Mouse (Mus musculus): ENCODE measurements around the gene Reep1. TPM values are rescaled to one million over a fixed set of nuclear protein-coding genes. Genes with fewer than 3 reads are reported as not detected.

Reep1 gene
- polyA plus RNA-seq, 1 experiment from 2014 or later = 15.0 TPM

DNA sequence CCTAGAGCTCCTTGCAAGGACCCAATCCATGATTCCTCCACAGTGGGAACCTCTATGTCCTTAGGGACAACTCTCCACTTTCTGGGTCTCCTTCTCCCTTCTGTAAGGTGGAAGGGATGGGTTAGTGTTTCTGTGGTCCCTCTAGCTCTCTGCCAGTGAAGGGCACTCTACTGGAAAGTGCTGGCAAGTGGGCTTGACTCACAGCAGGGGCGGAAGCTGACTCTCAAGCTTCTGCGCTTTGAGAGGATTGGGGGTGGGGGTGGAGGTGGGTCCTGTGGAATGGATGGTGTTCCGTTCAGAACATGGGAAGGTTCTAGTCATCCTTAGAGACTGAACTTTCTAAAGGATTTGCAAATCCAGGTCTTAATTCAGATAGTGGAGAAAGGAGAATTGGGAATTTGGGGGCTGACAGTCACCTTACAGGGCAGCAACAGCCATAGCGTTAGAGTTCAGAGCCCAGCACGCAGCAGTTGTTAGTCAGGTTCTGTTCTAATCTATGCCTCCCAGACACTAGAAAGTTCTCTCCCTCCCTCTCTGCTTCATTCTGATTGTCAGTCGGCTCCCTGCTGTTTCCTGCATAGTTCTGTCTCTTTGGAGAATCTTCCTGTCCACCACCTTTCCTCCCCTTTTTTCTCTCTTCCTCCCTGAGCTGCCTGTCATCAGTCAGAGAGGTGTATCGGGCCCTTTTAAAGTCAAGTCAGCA, 93.8 kb downstream of the Reep1 start:
- 58% methylated on average over 7 of the region's 7 CpGs for WGBS
- Histone ChIP-seq H3K4me3 (replicated peaks) (no peak overlapping the region), H3K4me1 (peaks cover 3% of the 10 kb centered on the region), H3K36me3 (no peaks in the 10 kb centered on the region), H3K9ac (no peak overlapping the region), H3K27ac (no peak overlapping the region), H3K4me2 (no peak overlapping the region), H3K9me3 (replicated peaks) (no peaks in the 10 kb centered on the region), H3K27me3 (no peaks in the 10 kb centered on the region)
- ATAC-seq (replicated peaks; ENCODE audit: low FRiP score) = no peak

GRCm38 (mm10) chr6:71801714-71802094, 94.3 kb downstream of the Reep1 start:
- H3K4me3 ChIP-seq (replicated peaks) = no peak overlapping the region
- H3K27me3 ChIP-seq = no peaks in the 10 kb centered on the region
- no peak for ATAC-seq (replicated peaks; ENCODE audit: low FRiP score)
- no peak overlapping the region for H3K9ac ChIP-seq
- 69% methylated on average over 10 of the region's 10 CpGs for WGBS
- no peak overlapping the region for H3K4me2 ChIP-seq
- no peak overlapping the region for H3K27ac ChIP-seq
- no peaks in the 10 kb centered on the region for H3K9me3 ChIP-seq (replicated peaks)
- H3K4me1 ChIP-seq = peaks cover 3% of the 10 kb centered on the region
- H3K36me3 ChIP-seq = no peaks in the 10 kb centered on the region

DNA sequence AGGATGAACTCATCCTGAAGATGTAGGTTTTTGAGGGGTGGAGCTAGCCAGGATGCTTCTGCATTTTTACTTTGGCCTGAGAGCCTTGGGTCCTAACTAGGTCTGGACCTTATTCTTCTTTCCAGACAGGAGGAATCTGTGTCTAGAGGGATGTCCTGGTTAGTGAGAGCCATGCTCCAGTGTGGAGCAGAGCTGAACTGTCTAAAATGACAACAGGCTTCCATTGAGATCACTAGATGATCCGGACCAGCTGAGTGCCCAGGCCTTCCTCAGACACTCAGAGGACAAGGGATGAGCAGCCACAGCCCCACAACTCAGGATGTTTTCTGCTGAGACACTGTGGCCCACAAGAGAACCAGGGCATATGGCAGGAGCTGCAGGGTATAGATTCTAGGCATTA, 96.2 kb downstream of the Reep1 start:
- ATAC-seq (replicated peaks; ENCODE audit: low FRiP score) = no peak; the same call in 1 of the 2 replicates
- H3K4me3 ChIP-seq (replicated peaks) = no peak overlapping the region
- H3K9me3 ChIP-seq (replicated peaks) = no peaks in the 10 kb centered on the region
- WGBS = 91% methylated on average over 1 of the region's 1 CpGs
- H3K4me2 ChIP-seq = no peak overlapping the region
- H3K27me3 ChIP-seq = no peaks in the 10 kb centered on the region
- H3K9ac ChIP-seq = no peak overlapping the region
- H3K36me3 ChIP-seq = no peaks in the 10 kb centered on the region
- no peak overlapping the region for H3K27ac ChIP-seq
- peaks cover 3% of the 10 kb centered on the region for H3K4me1 ChIP-seq

DNA sequence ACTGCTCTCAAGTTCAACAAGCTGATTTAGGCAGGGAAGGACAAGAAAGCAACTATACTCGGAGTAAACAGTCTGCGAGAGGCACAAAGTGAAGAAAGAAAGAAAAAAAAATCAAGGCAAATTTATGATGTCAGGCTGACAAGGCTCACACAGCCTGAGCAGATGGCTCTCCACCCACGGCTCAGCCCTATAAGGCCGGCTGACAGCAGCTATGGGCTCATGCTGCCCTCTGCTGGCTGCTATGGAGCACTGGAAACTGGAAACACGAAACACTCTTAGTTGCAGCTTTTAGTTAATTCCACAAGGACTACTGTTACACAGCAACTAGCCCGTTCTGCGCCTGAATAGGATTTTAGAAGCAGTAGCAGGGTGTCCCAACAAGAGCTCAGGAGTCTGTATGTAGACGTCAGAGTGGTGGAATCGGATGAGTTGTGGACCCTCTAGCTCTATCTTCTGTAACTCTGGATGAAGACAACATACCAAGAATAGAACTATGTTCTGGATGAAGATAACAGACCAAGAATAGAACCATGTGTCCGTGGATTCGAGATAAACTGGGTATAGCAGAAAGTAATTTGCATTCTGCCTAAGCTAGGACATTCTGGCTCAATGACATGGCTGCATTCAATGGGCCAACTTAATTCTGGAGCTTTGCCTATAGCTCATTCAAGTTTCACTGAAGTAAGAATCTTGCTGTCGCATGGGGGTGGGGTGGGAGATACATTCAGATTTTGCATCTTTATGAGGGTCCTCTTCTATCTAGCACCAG, 96.9 kb downstream of the Reep1 start:
- H3K9ac ChIP-seq = no peak overlapping the region
- peaks cover 3% of the 10 kb centered on the region for H3K4me1 ChIP-seq
- no peak overlapping the region for H3K27ac ChIP-seq
- no peaks in the 10 kb centered on the region for H3K27me3 ChIP-seq
- no peaks in the 10 kb centered on the region for H3K9me3 ChIP-seq (replicated peaks)
- no peak overlapping the region for H3K4me3 ChIP-seq (replicated peaks)
- no peaks in the 10 kb centered on the region for H3K36me3 ChIP-seq
- peak; percentile 90 for ATAC-seq (replicated peaks; ENCODE audit: low FRiP score)
- H3K4me2 ChIP-seq = no peak overlapping the region
- WGBS = 27% methylated on average over 12 of the region's 12 CpGs

- Histone ChIP-seq H3K36me3 (peaks cover 16% of the 10 kb centered on the region), H3K27me3 (no peaks in the 10 kb centered on the region), H3K9ac (no peak overlapping the region), H3K27ac (no peak overlapping the region), H3K4me1 (peaks cover 3% of the 10 kb centered on the region), H3K4me3 (replicated peaks) (no peak overlapping the region), H3K9me3 (replicated peaks) (no peaks in the 10 kb centered on the region), H3K4me2 (no peak overlapping the region)
- ATAC-seq (replicated peaks; ENCODE audit: low FRiP score) = no peak
- 42% methylated on average over 1 of the region's 1 CpGs for WGBS
Measured at GRCm38 (mm10) chr6:71806713-71807112, 99.4 kb downstream of the Reep1 start.

GRCm38 (mm10) chr6:71809890-71810289, 102.5 kb downstream of the Reep1 start:
- 74% methylated on average over 9 of the region's 9 CpGs for WGBS
- H3K4me3 ChIP-seq (replicated peaks) = no peak overlapping the region

GRCm38 (mm10) chr6:71812820-71813219, 105.5 kb downstream of the Reep1 start:
- no peaks in the 10 kb centered on the region for H3K9me3 ChIP-seq (replicated peaks)
- WGBS = 72% methylated on average over 2 of the region's 2 CpGs
- H3K4me1 ChIP-seq = no peaks in the 10 kb centered on the region
- no peak for ATAC-seq (replicated peaks; ENCODE audit: low FRiP score)
- no peak overlapping the region for H3K4me3 ChIP-seq (replicated peaks)
- peaks cover 74% of the 10 kb centered on the region for H3K36me3 ChIP-seq
- H3K27ac ChIP-seq = no peak overlapping the region
- no peak overlapping the region for H3K4me2 ChIP-seq
- no peaks in the 10 kb centered on the region for H3K27me3 ChIP-seq
- no peak overlapping the region for H3K9ac ChIP-seq

More at GRCm38 (mm10) chr6:71809890-71810289, 102.5 kb downstream of the Reep1 start:
- no peak overlapping the region for H3K27ac ChIP-seq
- H3K9ac ChIP-seq = no peak overlapping the region
- H3K4me1 ChIP-seq = no peaks in the 10 kb centered on the region
- H3K27me3 ChIP-seq = no peaks in the 10 kb centered on the region
- no peaks in the 10 kb centered on the region for H3K9me3 ChIP-seq (replicated peaks)
- no peak for ATAC-seq (replicated peaks; ENCODE audit: low FRiP score)
- no peak overlapping the region for H3K4me2 ChIP-seq
- peaks cover 44% of the 10 kb centered on the region for H3K36me3 ChIP-seq

DNA sequence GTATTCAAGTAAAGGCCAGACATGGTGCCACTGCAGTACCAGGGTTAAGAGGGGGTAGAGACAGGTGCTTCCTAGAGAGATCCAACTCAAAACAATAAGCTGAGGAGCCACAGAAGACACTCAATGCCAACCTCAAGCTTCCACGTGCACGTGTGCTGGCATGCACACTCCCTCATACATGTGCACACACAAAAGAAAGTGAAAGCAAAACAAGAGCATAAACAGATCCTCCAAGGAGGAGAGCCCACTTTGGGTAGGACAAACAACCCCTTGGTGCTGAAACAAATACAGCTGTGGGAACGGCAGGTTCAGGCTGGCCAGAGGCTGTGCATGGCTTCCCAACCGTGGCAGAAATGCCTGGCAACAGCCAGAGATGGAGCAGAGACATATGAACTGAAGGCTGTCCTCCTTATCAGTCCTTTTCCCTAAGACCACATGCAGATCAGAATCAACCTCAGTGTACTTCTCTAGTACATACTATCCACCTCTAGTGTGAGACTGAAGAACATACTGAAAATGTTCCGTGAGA, 112.5 kb downstream of the Reep1 start:
- ATAC-seq (replicated peaks; ENCODE audit: low FRiP score) = peak; percentile 60; the same call in 1 of the 2 replicates
- Histone ChIP-seq H3K4me3 (replicated peaks) (no peak overlapping the region), H3K27ac (0 out of 2 replicates have a peak overlapping the region, but pooled peaks have one; percentile 28), H3K36me3 (peaks cover 42% of the 10 kb centered on the region), H3K27me3 (no peaks in the 10 kb centered on the region), H3K9me3 (replicated peaks) (no peaks in the 10 kb centered on the region), H3K4me2 (no peak overlapping the region), H3K4me1 (peaks cover 22% of the 10 kb centered on the region), H3K9ac (0 out of 2 replicates have a peak overlapping the region, but pooled peaks have one; percentile 21)
- WGBS = 64% methylated on average over 5 of the region's 5 CpGs

DNA sequence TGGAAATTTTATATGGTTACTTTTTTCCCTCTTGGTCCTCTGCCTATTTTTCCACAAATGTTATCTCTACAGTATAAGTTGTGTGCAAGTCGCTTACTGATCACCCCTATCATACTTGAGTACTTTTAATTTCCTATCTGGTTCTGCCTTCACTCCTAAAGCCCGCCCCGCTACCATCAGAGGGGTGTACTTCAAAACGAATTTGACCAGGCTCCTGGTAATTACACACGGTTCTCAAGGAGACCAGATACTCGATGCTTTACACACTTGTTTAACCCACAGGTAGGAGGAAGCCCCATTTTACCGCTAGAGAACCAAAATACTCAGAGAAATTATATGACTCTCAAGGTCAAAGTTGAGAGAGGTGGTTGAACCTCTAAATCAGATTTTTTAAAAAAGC, 115.7 kb downstream of the Reep1 start:
- H3K4me1 ChIP-seq = peaks cover 22% of the 10 kb centered on the region
- no peaks in the 10 kb centered on the region for H3K9me3 ChIP-seq (replicated peaks)
- 2% methylated on average over 7 of the region's 7 CpGs for WGBS
- peaks cover 10% of the 10 kb centered on the region for H3K36me3 ChIP-seq
- peak overlapping the region; percentile 85 for H3K4me3 ChIP-seq (replicated peaks)
- H3K27me3 ChIP-seq = 0 out of 2 replicates have a peak, but pooled peaks cover 3% of the 10 kb centered on the region
- peak; percentile 13; the same call in 1 of the 2 replicates for ATAC-seq (replicated peaks; ENCODE audit: low FRiP score)
- peak overlapping the region; percentile 67 for H3K4me2 ChIP-seq
- peak overlapping the region; percentile 74; the same call in 1 of the 2 replicates for H3K27ac ChIP-seq
- H3K9ac ChIP-seq = peak overlapping the region; percentile 70

DNA sequence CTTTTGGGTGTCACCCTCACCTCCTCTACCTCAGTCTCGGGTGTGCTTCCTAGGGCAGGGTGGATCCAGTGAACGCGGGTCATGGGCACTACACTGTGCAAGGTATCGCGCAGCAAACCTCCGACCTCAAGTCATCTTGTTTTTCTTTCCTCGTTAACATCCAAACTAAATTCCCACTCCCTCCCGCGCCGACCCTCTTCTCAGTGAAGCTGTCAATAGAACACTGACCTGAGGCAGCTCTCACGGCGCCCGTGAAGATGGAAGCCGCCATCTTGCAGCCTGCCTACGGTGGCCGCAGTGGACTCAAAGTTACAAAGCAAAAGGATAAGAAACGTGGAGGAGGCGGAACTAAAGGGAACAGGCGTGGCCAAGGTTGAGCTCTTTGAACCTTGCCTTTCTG, 116.1 kb downstream of the Reep1 start:
- Histone ChIP-seq H3K4me1 (peaks cover 22% of the 10 kb centered on the region), H3K27ac (peak overlapping the region; percentile 74), H3K4me2 (peak overlapping the region; percentile 67), H3K27me3 (0 out of 2 replicates have a peak, but pooled peaks cover 3% of the 10 kb centered on the region), H3K9me3 (replicated peaks) (no peaks in the 10 kb centered on the region), H3K36me3 (peaks cover 6% of the 10 kb centered on the region), H3K4me3 (replicated peaks) (peak overlapping the region; percentile 85), H3K9ac (peak overlapping the region; percentile 70)
- peak; percentile 92 for ATAC-seq (replicated peaks; ENCODE audit: low FRiP score)
- under 1% methylated on average over 19 of the region's 19 CpGs for WGBS

GRCm38 (mm10) chr6:71823961-71824360, 116.6 kb downstream of the Reep1 start:
- H3K4me1 ChIP-seq = peaks cover 22% of the 10 kb centered on the region
- H3K27me3 ChIP-seq = 0 out of 2 replicates have a peak, but pooled peaks cover 3% of the 10 kb centered on the region
- peak; percentile 12; the same call in 1 of the 2 replicates for ATAC-seq (replicated peaks; ENCODE audit: low FRiP score)
- H3K9ac ChIP-seq = no peak overlapping the region
- peak overlapping the region; percentile 67 for H3K4me2 ChIP-seq
- 0 out of 2 replicates have a peak overlapping the region, but pooled peaks have one; percentile 74 for H3K27ac ChIP-seq
- WGBS = 34% methylated on average over 3 of the region's 3 CpGs
- peak overlapping the region; percentile 85 for H3K4me3 ChIP-seq (replicated peaks)
- 0 out of 2 replicates have a peak, but pooled peaks cover under 1% of the 10 kb centered on the region for H3K36me3 ChIP-seq
- H3K9me3 ChIP-seq (replicated peaks) = no peaks in the 10 kb centered on the region

DNA sequence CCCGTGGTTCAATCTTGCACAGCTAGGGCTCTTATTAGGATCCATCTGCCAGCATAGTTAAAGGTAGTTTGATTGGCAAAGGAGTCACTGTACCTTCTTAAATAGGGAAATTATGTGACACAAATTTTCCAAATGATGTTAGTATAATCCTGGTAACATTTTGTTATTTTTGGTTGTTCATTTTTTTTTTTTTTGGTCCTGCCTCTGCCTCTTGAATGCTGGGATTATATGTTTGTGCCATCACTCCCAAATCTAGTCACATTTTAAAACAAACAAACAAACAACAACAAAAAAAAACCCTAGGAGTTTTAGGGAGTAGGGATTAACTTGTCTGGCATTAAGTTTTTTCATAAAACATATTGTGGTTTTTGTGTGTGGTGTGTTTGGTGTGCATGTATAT, 119.5 kb downstream of the Reep1 start, which contains the start of gene Mrpl35:
Mrpl35 (minus strand) TSS at position 101 of the 400 bp plus-strand sequence.
- no peak within 1 kb of the TSS for H3K27ac ChIP-seq
- no peak within 1 kb of the TSS for H3K9ac ChIP-seq
- 44% methylated on average over 1 of the region's 1 CpGs for WGBS
- H3K36me3 ChIP-seq = no peaks in the 10 kb centered on the region
- H3K9me3 ChIP-seq (replicated peaks) = no peaks in the 10 kb centered on the region
- no peak within 1 kb of the TSS for H3K4me3 ChIP-seq (replicated peaks)
- H3K4me1 ChIP-seq = peaks cover 18% of the 10 kb centered on the region
- no peak within 1 kb of the TSS for H3K4me2 ChIP-seq
- 0 out of 2 replicates have a peak, but pooled peaks cover 3% of the 10 kb centered on the region for H3K27me3 ChIP-seq
- ATAC-seq (replicated peaks; ENCODE audit: low FRiP score) = no peak
